Mouse (Mus musculus): ENCODE measurements around the gene Mccc1.

DNA sequence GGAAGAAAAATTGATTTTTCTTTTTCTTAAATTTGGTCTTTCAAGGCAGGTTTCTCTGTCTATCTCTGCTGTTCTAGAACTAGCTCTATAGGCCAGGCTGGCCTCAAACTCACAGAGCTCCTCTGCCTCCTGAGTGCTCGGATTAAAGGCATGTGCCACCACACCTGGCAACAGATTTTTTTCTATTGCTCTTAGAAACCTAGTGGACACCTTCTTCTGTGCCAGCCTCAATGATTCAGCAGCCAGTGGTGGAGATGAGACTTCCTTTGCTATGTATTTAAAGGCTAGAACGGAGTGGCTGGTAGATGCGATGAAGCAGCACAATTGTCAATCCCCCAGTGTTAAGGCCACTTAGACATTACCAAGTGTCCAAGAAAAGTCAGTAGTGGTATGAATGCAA, 76.5 kb downstream of the Mccc1 start:
- TF ChIP-seq CTCF (IDR thresholded peaks at IDR 0.05; ENCODE audit: insufficient read depth, low read length) (no peak), POLR2A (IDR thresholded peaks at IDR 0.05; ENCODE audit: borderline replicate concordance, extremely low read depth, low read depth, low read length) (no peak)
